26 mouse cellular contexts compared by ENCODE assay signal in the genomic region with DNA sequence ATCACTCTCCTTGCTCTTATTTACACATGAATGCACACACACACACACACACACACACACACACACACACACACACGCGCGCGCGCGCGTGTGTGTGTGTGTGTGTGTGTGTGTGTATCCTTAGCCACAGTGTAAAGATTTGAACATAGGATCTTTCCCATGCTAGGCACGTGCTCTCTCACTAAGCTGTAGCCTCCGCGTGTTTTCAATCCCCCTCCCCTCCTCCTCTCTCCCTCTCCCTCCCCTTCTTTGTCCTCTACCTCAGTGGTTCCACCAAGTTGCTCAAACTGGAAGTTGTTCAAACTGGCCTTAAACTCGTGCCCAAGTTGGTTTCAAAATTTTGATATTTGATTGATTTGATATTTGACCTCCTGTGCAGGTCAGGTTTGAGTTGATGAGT. TPM values are rescaled to one million over a fixed set of nuclear protein-coding genes. Genes with fewer than 3 reads are reported as not detected.
DNase-seq lines count a peak whose midpoint lies in the region; ATAC-seq and TF ChIP-seq lines count a peak whose summit lies in the region.
"Had no signal": no experiment of that assay in that cellular context is flagged by ENCODE, and none has a peak within 500 bp of the region (broad histone marks: within the 10 kb centered on the region; RNA-seq: fewer than 3 reads in every experiment).

No protein-coding gene starts in this region.

- ATAC-seq in intestine, embryonic 14.5 days (replicated peaks; ENCODE audit: low FRiP score, low TSS enrichment, low read depth) = no peak
- no peak for ATAC-seq in intestine, embryonic 16.5 days
- no peak for ATAC-seq in midbrain, embryonic 11.5 days (ENCODE audit: low FRiP score)
- no peak for ATAC-seq in midbrain, postnatal 0 days (ENCODE audit: low FRiP score)
- ATAC-seq in forebrain, embryonic 12.5 days (ENCODE audit: low FRiP score) = no peak
- ATAC-seq: forebrain, embryonic 14.5 days; forebrain, embryonic 16.5 days; Patski had no signal

- H3K9ac ChIP-seq in intestine, embryonic 14.5 days (ENCODE audit: low read length) = no peak overlapping the region
- H3K9ac ChIP-seq in intestine, embryonic 16.5 days (ENCODE audit: low read depth, low read length) = no peak overlapping the region
- no peak overlapping the region for H3K9ac ChIP-seq in midbrain, embryonic 11.5 days (ENCODE audit: low read length)
- H3K9ac ChIP-seq in midbrain, postnatal 0 days (replicated peaks; ENCODE audit: low read length, poor library complexity, severe bottlenecking) = no peak overlapping the region
- H3K9ac ChIP-seq in forebrain, embryonic 12.5 days = no peak overlapping the region
- H3K9ac ChIP-seq: embryonic facial prominence, embryonic 12.5 days had no signal

- peak; percentile 23 for DNase-seq in intestine, embryonic 14.5 days (ENCODE audit: low spot score)
- DNase-seq in midbrain, embryonic 11.5 days (ENCODE audit: low spot score, missing footprints) = peak; percentile 83
- DNase-seq in midbrain, postnatal 0 days (ENCODE audit: low spot score) = no peak
- peak; percentile 18 for DNase-seq in brain, embryonic 14.5 days (ENCODE audit: low read depth)
- DNase-seq: adrenal gland, adult 2 months; adrenal gland, postnatal 10 days; adrenal gland, postnatal 25 days; cerebellum, adult 11-12 months; cerebellum, adult 2 months; cerebellum, adult 9-10 months; cerebellum, postnatal 10 days; cerebellum, postnatal 25 days had no signal

- WGBS in intestine, embryonic 14.5 days = 78% methylated on average over 11 of the region's 11 CpGs
- WGBS in intestine, embryonic 16.5 days = 78% methylated on average over 11 of the region's 11 CpGs
- WGBS in midbrain, embryonic 11.5 days = 61% methylated on average over 11 of the region's 11 CpGs
- WGBS in midbrain, postnatal 0 days = 65% methylated on average over 11 of the region's 11 CpGs
- WGBS in forebrain, embryonic 12.5 days = 66% methylated on average over 11 of the region's 11 CpGs

- no peak overlapping the region for H3K27ac ChIP-seq in intestine, embryonic 14.5 days (ENCODE audit: low read depth)
- H3K27ac ChIP-seq in intestine, embryonic 16.5 days (ENCODE audit: low read length) = no peak overlapping the region
- no peak overlapping the region for H3K27ac ChIP-seq in midbrain, embryonic 11.5 days (ENCODE audit: low read depth, low read length)
- H3K27ac ChIP-seq in midbrain, postnatal 0 days (ENCODE audit: low read depth, low read length) = no peak overlapping the region
- no peak overlapping the region for H3K27ac ChIP-seq in forebrain, embryonic 12.5 days
- H3K27ac ChIP-seq: embryonic facial prominence, embryonic 10.5 days; embryonic facial prominence, embryonic 12.5 days had no signal

- no peaks in the 10 kb centered on the region for H3K27me3 ChIP-seq in intestine, embryonic 14.5 days (replicated peaks; ENCODE audit: control insufficient read depth, insufficient read depth, low read length)
- H3K27me3 ChIP-seq in intestine, embryonic 16.5 days (replicated peaks; ENCODE audit: control insufficient read depth, insufficient read depth, low read length) = no peaks in the 10 kb centered on the region
- no peaks in the 10 kb centered on the region for H3K27me3 ChIP-seq in midbrain, embryonic 11.5 days (ENCODE audit: control insufficient read depth, insufficient read depth, low read length)
- no peaks in the 10 kb centered on the region for H3K27me3 ChIP-seq in midbrain, postnatal 0 days (ENCODE audit: insufficient read depth, low read length)
- peaks cover 3% of the 10 kb centered on the region; the same call in 1 of the 2 replicates for H3K27me3 ChIP-seq in forebrain, embryonic 12.5 days
- H3K27me3 ChIP-seq: embryonic facial prominence, embryonic 12.5 days; Patski had no signal

- H3K36me3 ChIP-seq in intestine, embryonic 14.5 days (ENCODE audit: control insufficient read depth, insufficient read depth, low read length) = peaks cover 2% of the 10 kb centered on the region; the same call in 1 of the 2 replicates
- no peaks in the 10 kb centered on the region for H3K36me3 ChIP-seq in intestine, embryonic 16.5 days (ENCODE audit: control insufficient read depth, insufficient read depth, low read length)
- no peaks in the 10 kb centered on the region for H3K36me3 ChIP-seq in midbrain, embryonic 11.5 days (ENCODE audit: control insufficient read depth, insufficient read depth, low read length)
- no peaks in the 10 kb centered on the region for H3K36me3 ChIP-seq in midbrain, postnatal 0 days (ENCODE audit: insufficient read depth, low read length)
- H3K36me3 ChIP-seq in forebrain, embryonic 12.5 days (replicated peaks) = no peaks in the 10 kb centered on the region

- no peak overlapping the region for H3K4me2 ChIP-seq in intestine, embryonic 14.5 days (ENCODE audit: low read length)
- no peak overlapping the region for H3K4me2 ChIP-seq in intestine, embryonic 16.5 days (ENCODE audit: low read depth, low read length)
- H3K4me2 ChIP-seq in midbrain, embryonic 11.5 days = no peak overlapping the region
- no peak overlapping the region for H3K4me2 ChIP-seq in midbrain, postnatal 0 days (ENCODE audit: low read depth, low read length, poor library complexity, severe bottlenecking)
- H3K4me2 ChIP-seq in forebrain, embryonic 12.5 days = no peak overlapping the region
- H3K4me2 ChIP-seq: embryonic facial prominence, embryonic 12.5 days had no signal

- no peak for TF ChIP-seq POLR2A in brain, embryonic 14.5 days (IDR thresholded peaks at IDR 0.05; ENCODE audit: borderline replicate concordance, extremely low read depth, insufficient read depth, insufficient read length, poor library complexity, severe bottlenecking)

- H3K9me3 ChIP-seq in intestine, embryonic 14.5 days (ENCODE audit: control insufficient read depth, low read length) = no peaks in the 10 kb centered on the region
- H3K9me3 ChIP-seq in intestine, embryonic 16.5 days (ENCODE audit: control insufficient read depth, low read length) = no peaks in the 10 kb centered on the region
- no peaks in the 10 kb centered on the region for H3K9me3 ChIP-seq in midbrain, embryonic 11.5 days (ENCODE audit: control insufficient read depth, low read length)
- H3K9me3 ChIP-seq in midbrain, postnatal 0 days (ENCODE audit: low read length) = no peaks in the 10 kb centered on the region
- no peaks in the 10 kb centered on the region for H3K9me3 ChIP-seq in forebrain, embryonic 12.5 days
- H3K9me3 ChIP-seq: embryonic facial prominence, embryonic 10.5 days; embryonic facial prominence, embryonic 12.5 days had no signal

- H3K4me3 ChIP-seq in intestine, embryonic 14.5 days (ENCODE audit: low read depth, low read length) = no peak overlapping the region
- no peak overlapping the region for H3K4me3 ChIP-seq in intestine, embryonic 16.5 days (ENCODE audit: low read length)
- H3K4me3 ChIP-seq in midbrain, embryonic 11.5 days (ENCODE audit: low read depth, low read length) = no peak overlapping the region
- H3K4me3 ChIP-seq in midbrain, postnatal 0 days (ENCODE audit: low read depth, low read length) = no peak overlapping the region
- no peak overlapping the region for H3K4me3 ChIP-seq in forebrain, embryonic 12.5 days (replicated peaks)
- H3K4me3 ChIP-seq: embryonic facial prominence, embryonic 10.5 days; embryonic facial prominence, embryonic 12.5 days had no signal

- no peak for TF ChIP-seq CTCF in midbrain, postnatal 0 days (IDR thresholded peaks at IDR 0.05)
- TF ChIP-seq CTCF in brain, embryonic 14.5 days (IDR thresholded peaks at IDR 0.05; ENCODE audit: borderline replicate concordance, extremely low read depth, insufficient read depth, insufficient read length) = no peak

- peaks cover 4% of the 10 kb centered on the region for H3K4me1 ChIP-seq in intestine, embryonic 14.5 days (replicated peaks; ENCODE audit: control insufficient read depth, insufficient read depth, low read length)
- H3K4me1 ChIP-seq in intestine, embryonic 16.5 days (ENCODE audit: control insufficient read depth, insufficient read depth, low read length) = peaks cover 16% of the 10 kb centered on the region
- H3K4me1 ChIP-seq in midbrain, embryonic 11.5 days (ENCODE audit: control insufficient read depth, insufficient read depth, low read length) = peaks cover 10% of the 10 kb centered on the region
- peaks cover 2% of the 10 kb centered on the region for H3K4me1 ChIP-seq in midbrain, postnatal 0 days (ENCODE audit: insufficient read depth, low read length)
- peaks cover 26% of the 10 kb centered on the region for H3K4me1 ChIP-seq in forebrain, embryonic 12.5 days

RNA-seq across cellular contexts. Expression of a gene that starts 2.5 kb away (rescaled TPM):
- 167 and 169 TPM in 2 replicates for polyA plus RNA-seq in intestine, embryonic 14.5 days (2014; fragmentation: Nextera tagmentation; extraction: Ambion mirVana)
- 119 and 122 TPM in 2 replicates for polyA plus RNA-seq in intestine, embryonic 16.5 days (2015; fragmentation: Nextera tagmentation; extraction: Ambion mirVana)
- polyA plus RNA-seq in midbrain, embryonic 11.5 days (2014; fragmentation: Nextera tagmentation; extraction: Ambion mirVana) = 136 and 138 TPM in 2 replicates
- 74.5 and 76.2 TPM in 2 replicates for total RNA-seq in midbrain, postnatal 0 days (2014; rRNA removed)
- polyA plus RNA-seq in midbrain, postnatal 0 days (2015; fragmentation: Nextera tagmentation; extraction: Ambion mirVana) = 64.2 and 65.0 TPM in 2 replicates
- polyA plus RNA-seq in brain, embryonic 14.5 days (2012; rRNA removed) = 67.8 and 78.2 TPM in 2 replicates
- 132 and 153 TPM in 2 replicates for polyA plus RNA-seq in forebrain, embryonic 12.5 days (2016; fragmentation: Nextera tagmentation; extraction: Ambion mirVana)

RNA-seq across cellular contexts. Expression of a gene that starts 31.1 kb away (rescaled TPM):
- not detected in 2 replicates for polyA plus RNA-seq in intestine, embryonic 14.5 days (2014; fragmentation: Nextera tagmentation; extraction: Ambion mirVana)
- polyA plus RNA-seq in intestine, embryonic 16.5 days (2015; fragmentation: Nextera tagmentation; extraction: Ambion mirVana) = not detected in 2 replicates
- not detected in 2 replicates for polyA plus RNA-seq in midbrain, embryonic 11.5 days (2014; fragmentation: Nextera tagmentation; extraction: Ambion mirVana)
- total RNA-seq in midbrain, postnatal 0 days (2014; rRNA removed) = not detected in 2 replicates
- not detected in 2 replicates for polyA plus RNA-seq in midbrain, postnatal 0 days (2015; fragmentation: Nextera tagmentation; extraction: Ambion mirVana)
- polyA plus RNA-seq in brain, embryonic 14.5 days (2012; rRNA removed) = not detected in 2 replicates
- not detected in 2 replicates for polyA plus RNA-seq in forebrain, embryonic 12.5 days (2016; fragmentation: Nextera tagmentation; extraction: Ambion mirVana)
- total RNA-seq: adrenal gland, adult 2 months; adrenal gland, postnatal 10 days; adrenal gland, postnatal 25 days; adrenal gland, postnatal 4 days; ES-E14; MEL had no signal
- polyA plus RNA-seq: adrenal gland, adult 2 months; C2C12; cerebellum, adult 2 months; cortical plate, adult 2 months; embryonic facial prominence, embryonic 10.5 days; embryonic facial prominence, embryonic 12.5 days; embryonic facial prominence, embryonic 14.5 days; forebrain, embryonic 11.5 days; forebrain, embryonic 14.5 days; forebrain, embryonic 16.5 days; Patski had no signal

RNA-seq across cellular contexts. Expression of a gene that starts 47.3 kb away (rescaled TPM):
- not detected in 2 replicates for polyA plus RNA-seq in intestine, embryonic 14.5 days (2014; fragmentation: Nextera tagmentation; extraction: Ambion mirVana)
- polyA plus RNA-seq in intestine, embryonic 16.5 days (2015; fragmentation: Nextera tagmentation; extraction: Ambion mirVana) = not detected in 2 replicates
- not detected in 2 replicates for polyA plus RNA-seq in midbrain, embryonic 11.5 days (2014; fragmentation: Nextera tagmentation; extraction: Ambion mirVana)
- not detected in 2 replicates for total RNA-seq in midbrain, postnatal 0 days (2014; rRNA removed)
- not detected in 2 replicates for polyA plus RNA-seq in midbrain, postnatal 0 days (2015; fragmentation: Nextera tagmentation; extraction: Ambion mirVana)
- polyA plus RNA-seq in brain, embryonic 14.5 days (2012; rRNA removed) = not detected in 2 replicates
- polyA plus RNA-seq in forebrain, embryonic 12.5 days (2016; fragmentation: Nextera tagmentation; extraction: Ambion mirVana) = not detected in 2 replicates
- total RNA-seq: adrenal gland, adult 2 months; adrenal gland, postnatal 10 days; adrenal gland, postnatal 25 days; adrenal gland, postnatal 4 days; ES-E14; MEL had no signal
- polyA plus RNA-seq: adrenal gland, adult 2 months; C2C12; cerebellum, adult 2 months; cortical plate, adult 2 months; embryonic facial prominence, embryonic 10.5 days; embryonic facial prominence, embryonic 12.5 days; forebrain, embryonic 11.5 days; forebrain, embryonic 14.5 days; forebrain, embryonic 16.5 days; Patski had no signal
